Mouse (Mus musculus) lung, postnatal 0 days (tissue): ENCODE results near the gene Dctn5.

Experiments
- CTCF ChIP-seq: IDR thresholded peaks from 2 replicates; pipeline ENCODE4 v1.5.1; 2016; ENCODE audit warnings: antibody characterized with exemption, mild to moderate bottlenecking
- EP300 ChIP-seq: IDR thresholded peaks from 2 replicates; pipeline ENCODE4 v1.6.1; 2016; ENCODE audit warnings: antibody characterized with exemption, mild to moderate bottlenecking, control low read depth

DNA sequence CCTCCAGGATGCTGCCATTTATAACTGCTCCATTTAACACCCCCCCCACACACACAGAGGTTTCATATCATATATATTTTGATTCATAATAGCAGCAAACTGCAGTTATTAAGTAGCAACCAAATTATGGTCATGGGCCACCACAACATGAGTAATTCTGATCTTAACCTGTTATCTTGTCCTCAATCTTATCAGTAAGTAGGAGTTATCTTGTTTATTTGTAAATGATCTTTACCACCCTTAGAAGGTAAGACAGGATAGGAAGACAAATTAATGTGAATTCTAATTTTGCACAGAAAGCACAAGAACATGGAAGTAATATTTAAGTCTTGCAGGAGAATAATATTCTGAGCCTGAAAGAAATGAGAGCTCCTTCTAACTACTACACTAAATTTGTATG, 1.0 kb upstream of the Dctn5 start:
- TF ChIP-seq CTCF (no peak), EP300 (no peak)
